Mouse (Mus musculus): Measurements from ENCODE around the gene Zfpm1.

GRCm38 (mm10) chr8:122325196-122325595 is 43.3 kb downstream of the Zfpm1 start:
- no peak for TF ChIP-seq POLR2A (IDR thresholded peaks at IDR 0.05; ENCODE audit: low read depth, low read length)
- TF ChIP-seq CTCF (IDR thresholded peaks at IDR 0.05; ENCODE audit: extremely low read depth, insufficient read depth, insufficient read length, insufficient replicate concordance): no peak
